Mouse (Mus musculus) heart, adult 11 months (tissue): ENCODE measurements at regions not wholly inside any gene's neighbourhood (a gene's known extent, or its start where the extent isn't known, plus 50 kb on each side); places are given as distances from the start of the nearest gene placed in this dataset.
A peak's percentile ranks its signal among the peaks of the same experiment; 100 is the strongest.

Source experiments
- DNase-seq: peaks from one replicate; pipeline ENCODE4 v3.0.0; 2022

GRCm38 (mm10) chr1:153601928-153602631 is 50.7 kb upstream of the Rgs8 start:
- DNase-seq: peak; percentile 88

- DNase-seq: no peak
Measured at GRCm38 (mm10) chr1:153602632-153602965, 50.2 kb upstream of the Rgs8 start.
